9 mouse cellular contexts compared by ENCODE assay signal in the genomic region with DNA sequence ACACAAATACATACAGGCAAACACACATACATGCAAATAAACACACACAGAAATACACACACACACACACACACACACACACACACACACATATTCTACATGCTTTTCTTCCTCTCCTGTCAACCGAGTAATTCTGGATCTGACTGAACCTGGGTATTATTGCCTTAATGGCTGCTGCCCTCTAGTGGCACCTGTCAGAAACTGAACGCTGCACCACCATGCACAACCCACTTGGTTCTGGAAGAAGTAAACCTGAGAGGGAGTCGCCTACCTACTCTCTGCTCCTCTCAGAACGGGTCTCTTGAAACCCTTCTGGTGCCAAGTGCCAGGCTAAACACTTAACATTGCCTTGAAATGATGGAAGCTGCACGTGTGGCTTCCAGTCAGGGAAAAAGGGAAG. TPM values are rescaled to one million over a fixed set of nuclear protein-coding genes. Genes with fewer than 3 reads are reported as not detected.
DNase-seq lines count a peak whose midpoint lies in the region; ATAC-seq and TF ChIP-seq lines count a peak whose summit lies in the region.
"Had no signal": no experiment of that assay in that cellular context is flagged by ENCODE, and none has a peak within 500 bp of the region (broad histone marks: within the 10 kb centered on the region; RNA-seq: fewer than 3 reads in every experiment).

No protein-coding gene starts in this region.

- no peak overlapping the region for H3K9ac ChIP-seq in intestine, embryonic 16.5 days (ENCODE audit: low read depth, low read length)
- no peak overlapping the region for H3K9ac ChIP-seq in limb, embryonic 11.5 days (ENCODE audit: low read length)
- H3K9ac ChIP-seq in midbrain, embryonic 12.5 days (replicated peaks): no peak overlapping the region

- H3K4me3 ChIP-seq in intestine, embryonic 16.5 days (ENCODE audit: low read length): no peak overlapping the region
- no peak overlapping the region for H3K4me3 ChIP-seq in limb, embryonic 11.5 days (ENCODE audit: low read depth, low read length)
- no peak overlapping the region for H3K4me3 ChIP-seq in midbrain, embryonic 12.5 days
- no peak overlapping the region for H3K4me3 ChIP-seq in spleen, adult 2 months (ENCODE audit: extremely low read depth, insufficient read depth, insufficient read length)
- H3K4me3 ChIP-seq: erythroblast, embryonic 14.5 days had no signal

- H3K4me2 ChIP-seq in intestine, embryonic 16.5 days (ENCODE audit: low read depth, low read length): no peak overlapping the region
- H3K4me2 ChIP-seq in limb, embryonic 11.5 days (ENCODE audit: low read depth, severe bottlenecking): no peak overlapping the region
- H3K4me2 ChIP-seq in midbrain, embryonic 12.5 days (replicated peaks): no peak overlapping the region

- peak; percentile 74 for ATAC-seq in frontal cortex, adult (ENCODE audit: low TSS enrichment)
- ATAC-seq in intestine, embryonic 16.5 days: peak; percentile 33; the same call in 1 of the 2 replicates
- no peak for ATAC-seq in limb, embryonic 11.5 days (ENCODE audit: insufficient number of reproducible peaks, low FRiP score, low TSS enrichment, low read depth)
- 0 out of 2 replicates have a peak, but pooled peaks have one; percentile 29 for ATAC-seq in midbrain, embryonic 12.5 days (ENCODE audit: low FRiP score, low read depth)

- TF ChIP-seq CTCF in spleen, adult 2 months (IDR thresholded peaks at IDR 0.05; ENCODE audit: extremely low read depth, insufficient read depth, insufficient read length, insufficient replicate concordance): peak; percentile 63; the same call in 1 of the 2 replicates

- no peaks in the 10 kb centered on the region for H3K27me3 ChIP-seq in intestine, embryonic 16.5 days (replicated peaks; ENCODE audit: control insufficient read depth, insufficient read depth, low read length)
- H3K27me3 ChIP-seq in limb, embryonic 11.5 days (ENCODE audit: control insufficient read depth, insufficient read depth, low read length): 0 out of 2 replicates have a peak, but pooled peaks cover 7% of the 10 kb centered on the region
- H3K27me3 ChIP-seq in midbrain, embryonic 12.5 days: peaks cover 15% of the 10 kb centered on the region
- H3K27me3 ChIP-seq in spleen, adult 2 months (ENCODE audit: control insufficient read depth, insufficient read depth, low read length): no peaks in the 10 kb centered on the region

- 3% methylated on average over 5 of the region's 5 CpGs for WGBS in intestine, embryonic 16.5 days
- 6% methylated on average over 5 of the region's 5 CpGs for WGBS in limb, embryonic 11.5 days
- WGBS in midbrain, embryonic 12.5 days: 6% methylated on average over 5 of the region's 5 CpGs
- WGBS in spleen, adult 2 months: 4% methylated on average over 5 of the region's 5 CpGs

- H3K9me3 ChIP-seq in intestine, embryonic 16.5 days (ENCODE audit: control insufficient read depth, low read length): no peaks in the 10 kb centered on the region
- H3K9me3 ChIP-seq in limb, embryonic 11.5 days (ENCODE audit: control insufficient read depth, low read length): no peaks in the 10 kb centered on the region
- no peaks in the 10 kb centered on the region for H3K9me3 ChIP-seq in midbrain, embryonic 12.5 days

- peaks cover 6% of the 10 kb centered on the region; the same call in 1 of the 2 replicates for H3K4me1 ChIP-seq in intestine, embryonic 16.5 days (ENCODE audit: control insufficient read depth, insufficient read depth, low read length)
- H3K4me1 ChIP-seq in limb, embryonic 11.5 days (ENCODE audit: control insufficient read depth, insufficient read depth, low read length): no peaks in the 10 kb centered on the region
- peaks cover 12% of the 10 kb centered on the region; the same call in 1 of the 2 replicates for H3K4me1 ChIP-seq in midbrain, embryonic 12.5 days
- H3K4me1 ChIP-seq in spleen, adult 2 months (ENCODE audit: control insufficient read depth, insufficient read depth, insufficient read length): no peaks in the 10 kb centered on the region

- H3K36me3 ChIP-seq in intestine, embryonic 16.5 days (ENCODE audit: control insufficient read depth, insufficient read depth, low read length): no peaks in the 10 kb centered on the region
- no peaks in the 10 kb centered on the region for H3K36me3 ChIP-seq in limb, embryonic 11.5 days (ENCODE audit: control insufficient read depth, insufficient read depth, low read length)
- H3K36me3 ChIP-seq in midbrain, embryonic 12.5 days: no peaks in the 10 kb centered on the region
- no peaks in the 10 kb centered on the region for H3K36me3 ChIP-seq in spleen, adult 2 months (ENCODE audit: control insufficient read depth, insufficient read depth, low read length)

- H3K27ac ChIP-seq in intestine, embryonic 16.5 days (ENCODE audit: low read length): no peak overlapping the region
- no peak overlapping the region for H3K27ac ChIP-seq in limb, embryonic 11.5 days (replicated peaks; ENCODE audit: low read depth, low read length)
- H3K27ac ChIP-seq in midbrain, embryonic 12.5 days (replicated peaks): no peak overlapping the region
- H3K27ac ChIP-seq in spleen, adult 2 months (ENCODE audit: insufficient read depth, low read length): no peak overlapping the region

- no peak for TF ChIP-seq POLR2A in spleen, adult 2 months (IDR thresholded peaks at IDR 0.05; ENCODE audit: low read depth, low read length)

- peak; percentile 66 for DNase-seq in urinary bladder, postnatal 25 days (ENCODE audit: low spot score)
- no peak for DNase-seq in urinary bladder, adult 2 months (ENCODE audit: low spot score)
- peak; percentile 87 for DNase-seq in cerebellum, adult 9-10 months
- DNase-seq in limb, embryonic 11.5 days (ENCODE audit: low spot score): peak; percentile 83
- DNase-seq in spleen, adult 2 months (ENCODE audit: low read depth in 1 of 2, low spot score in 2 of 2): peak in 1 of 2 experiments; percentile 63

RNA-seq across cellular contexts. Expression of a gene that starts 11.7 kb away (rescaled TPM):
- polyA plus RNA-seq in urinary bladder, adult 2 months (2012; rRNA removed): 14.0 and 18.9 TPM in 2 replicates
- 8.7 and 8.8 TPM in 2 replicates for polyA plus RNA-seq in intestine, embryonic 16.5 days (2015; fragmentation: Nextera tagmentation; extraction: Ambion mirVana)
- polyA plus RNA-seq in limb, embryonic 11.5 days (2014; fragmentation: Nextera tagmentation; extraction: Ambion mirVana): 2.9 and 4.5 TPM in 2 replicates
- polyA plus RNA-seq in midbrain, embryonic 12.5 days (2016; fragmentation: Nextera tagmentation; extraction: Ambion mirVana): 10.9 and 15.0 TPM in 2 replicates
- polyA plus RNA-seq in spleen, adult 2 months (2012; rRNA removed): 10.6 and 12.4 TPM in 2 replicates
- polyA plus RNA-seq: erythroblast, embryonic 14.5 days had no signal

RNA-seq across cellular contexts. Expression of a gene that starts 30.2 kb away (rescaled TPM):
- 48.4 and 67.8 TPM in 2 replicates for polyA plus RNA-seq in urinary bladder, adult 2 months (2012; rRNA removed)
- 42.9 and 43.2 TPM in 2 replicates for polyA plus RNA-seq in intestine, embryonic 16.5 days (2015; fragmentation: Nextera tagmentation; extraction: Ambion mirVana)
- 21.3 and 22.1 TPM in 2 replicates for polyA plus RNA-seq in limb, embryonic 11.5 days (2014; fragmentation: Nextera tagmentation; extraction: Ambion mirVana)
- 162 and 172 TPM in 2 replicates for polyA plus RNA-seq in midbrain, embryonic 12.5 days (2016; fragmentation: Nextera tagmentation; extraction: Ambion mirVana)
- 115 and 123 TPM in 2 replicates for polyA plus RNA-seq in spleen, adult 2 months (2012; rRNA removed)
